Mouse (Mus musculus): Measurements from ENCODE around the gene Fbxo39. TPM values are rescaled to one million over a fixed set of nuclear protein-coding genes. Genes with fewer than 3 reads are reported as not detected.

The Fbxo39 gene
- total RNA-seq, 2 experiments from 2014 or later, result not detected

- peak; percentile 57 for ATAC-seq (replicated peaks; ENCODE audit: poor library complexity, severe bottlenecking)
Measured at GRCm38 (mm10) chr11:72361385-72362346, 47.4 kb downstream of the Fbxo39 start.

- no peak for ATAC-seq (replicated peaks; ENCODE audit: poor library complexity, severe bottlenecking)
Measured at GRCm38 (mm10) chr11:72362347-72362741, 48.1 kb downstream of the Fbxo39 start, which contains the start of gene Tekt1. TSS of gene Tekt1 (minus strand) at chr11:72362442.

GRCm38 (mm10) chr11:72363523-72364240 is 49.4 kb downstream of the Fbxo39 start:
- ATAC-seq (replicated peaks; ENCODE audit: poor library complexity, severe bottlenecking), result peak; percentile 80

- peak; percentile 65 for ATAC-seq (replicated peaks; ENCODE audit: poor library complexity, severe bottlenecking)
Measured at GRCm38 (mm10) chr11:72364526-72364925, 50.3 kb downstream of the Fbxo39 start.

GRCm38 (mm10) chr11:72366126-72366525 is 51.9 kb downstream of the Fbxo39 start:
- no peak for ATAC-seq (replicated peaks; ENCODE audit: poor library complexity, severe bottlenecking)

GRCm38 (mm10) chr11:72367934-72368674 is 53.9 kb downstream of the Fbxo39 start:
- no peak for ATAC-seq (replicated peaks; ENCODE audit: poor library complexity, severe bottlenecking)

Other genes with a start within 250 kb of the Fbxo39 start
- gene Pitpnm3, start 178.7 kb upstream of the Fbxo39 start, total RNA-seq (2014; fragmentation: Nextera tagmentation), result not detected in 2 replicates
- gene Pitpnm3, start 178.7 kb upstream of the Fbxo39 start, total RNA-seq (2017), result not detected in 2 replicates
- gene Gm43951, start 107.6 kb upstream of the Fbxo39 start, total RNA-seq (2014; fragmentation: Nextera tagmentation), result 0.21 TPM in 1 of 2 replicates, not detected in the other
- gene Gm43951, start 107.6 kb upstream of the Fbxo39 start, total RNA-seq (2017), result 1.0 and 1.1 TPM in 2 replicates
- 10.4 and 12.1 TPM in 2 replicates for gene 4933427D14Rik, start 107.0 kb upstream of the Fbxo39 start, total RNA-seq (2014; fragmentation: Nextera tagmentation)
- 7.2 and 34.4 TPM in 2 replicates for gene 4933427D14Rik, start 107.0 kb upstream of the Fbxo39 start, total RNA-seq (2017)
- gene Txndc17, start 106.9 kb upstream of the Fbxo39 start, total RNA-seq (2014; fragmentation: Nextera tagmentation), result 115 and 151 TPM in 2 replicates
- gene Txndc17, start 106.9 kb upstream of the Fbxo39 start, total RNA-seq (2017), result 36.3 and 66.3 TPM in 2 replicates
- 12.2 and 12.4 TPM in 2 replicates for gene Med31, start 98.9 kb upstream of the Fbxo39 start, total RNA-seq (2014; fragmentation: Nextera tagmentation)
- 12.7 and 20.9 TPM in 2 replicates for gene Med31, start 98.9 kb upstream of the Fbxo39 start, total RNA-seq (2017)
- not detected in 2 replicates for gene Slc13a5, start 47.2 kb upstream of the Fbxo39 start, total RNA-seq (2014; fragmentation: Nextera tagmentation)
- gene Slc13a5, start 47.2 kb upstream of the Fbxo39 start, total RNA-seq (2017), result not detected in 2 replicates
- 3.6 and 8.9 TPM in 2 replicates for gene Xaf1, start 12.8 kb upstream of the Fbxo39 start, total RNA-seq (2014; fragmentation: Nextera tagmentation)
- 2.0 and 11.7 TPM in 2 replicates for gene Xaf1, start 12.8 kb upstream of the Fbxo39 start, total RNA-seq (2017)
- gene Tekt1, start 48.0 kb downstream of the Fbxo39 start, total RNA-seq (2014; fragmentation: Nextera tagmentation), result not detected in 2 replicates
- 0.15 TPM in 1 of 2 replicates, not detected in the other for gene Tekt1, start 48.0 kb downstream of the Fbxo39 start, total RNA-seq (2017)
- 0.79 and 1.2 TPM in 2 replicates for gene Smtnl2, start 97.3 kb downstream of the Fbxo39 start, total RNA-seq (2014; fragmentation: Nextera tagmentation)
- not detected in 2 replicates for gene Smtnl2, start 97.3 kb downstream of the Fbxo39 start, total RNA-seq (2017)
- not detected in 2 replicates for gene Ggt6, start 121.1 kb downstream of the Fbxo39 start, total RNA-seq (2014; fragmentation: Nextera tagmentation)
- gene Ggt6, start 121.1 kb downstream of the Fbxo39 start, total RNA-seq (2017), result not detected in 2 replicates
- 172 and 173 TPM in 2 replicates for gene Mybbp1a, start 126.9 kb downstream of the Fbxo39 start, total RNA-seq (2014; fragmentation: Nextera tagmentation)
- gene Mybbp1a, start 126.9 kb downstream of the Fbxo39 start, total RNA-seq (2017), result 132 and 239 TPM in 2 replicates
- 27.1 and 41.2 TPM in 2 replicates for gene Spns2, start 175.5 kb downstream of the Fbxo39 start, total RNA-seq (2014; fragmentation: Nextera tagmentation)
- 5.6 TPM in 2 replicates for gene Spns2, start 175.5 kb downstream of the Fbxo39 start, total RNA-seq (2017)
- 32.1 and 46.2 TPM in 2 replicates for gene Spns3, start 236.1 kb downstream of the Fbxo39 start, total RNA-seq (2014; fragmentation: Nextera tagmentation)
- gene Spns3, start 236.1 kb downstream of the Fbxo39 start, total RNA-seq (2017), result 21.8 and 23.0 TPM in 2 replicates

All from granulocyte monocyte progenitor cell, adult 5-6 weeks (primary cell).